Mouse (Mus musculus) liver, adult 2 months (tissue): ENCODE data around the gene Hrasls.

Experiments used
- CTCF ChIP-seq: fragments of 200-500 bp; IDR thresholded peaks from 2 replicates; pipeline ENCODE4 v1.5.1; 2011; ENCODE audit warnings: low read depth, low read length, control low read depth
- POLR2A ChIP-seq: fragments of 200-500 bp; IDR thresholded peaks from 2 replicates; pipeline ENCODE4 v1.6.1; 2011; ENCODE audit warnings: low read length, control low read depth; ENCODE audit not compliant: insufficient read depth; ENCODE audit errors: extremely low read depth

- TF ChIP-seq CTCF, result no peak
- no peak for TF ChIP-seq POLR2A
Observed at GRCm38 (mm10) chr16:29254325-29254724, 44.8 kb downstream of the Hrasls start.
